Mouse (Mus musculus): ENCODE measurements around the gene Dennd1b. TPM values are rescaled to one million over a fixed set of nuclear protein-coding genes. Genes with fewer than 3 reads are reported as not detected.

The Dennd1b gene
- polyA plus RNA-seq, 1 experiment = 13.2 TPM

- no peak overlapping the region for H3K27ac ChIP-seq (ENCODE audit: insufficient read depth, low read length)
- DNase-seq (ENCODE audit: low read depth in 1 of 2, low spot score in 2 of 2) = no peak
- no peaks in the 10 kb centered on the region for H3K27me3 ChIP-seq (ENCODE audit: control insufficient read depth, insufficient read depth, low read length)
- peaks cover 22% of the 10 kb centered on the region for H3K4me1 ChIP-seq (ENCODE audit: control insufficient read depth, insufficient read depth, insufficient read length)
- no peak for TF ChIP-seq POLR2A (IDR thresholded peaks at IDR 0.05; ENCODE audit: low read depth, low read length)
- TF ChIP-seq CTCF (IDR thresholded peaks at IDR 0.05; ENCODE audit: extremely low read depth, insufficient read depth, insufficient read length, insufficient replicate concordance) = no peak
- WGBS = 83% methylated on average over 4 of the region's 4 CpGs
- no peak overlapping the region for H3K4me3 ChIP-seq (ENCODE audit: extremely low read depth, insufficient read depth, insufficient read length)
- no peaks in the 10 kb centered on the region for H3K36me3 ChIP-seq (ENCODE audit: control insufficient read depth, insufficient read depth, low read length)
These were observed 6.8 kb downstream of the Dennd1b start for GRCm38 (mm10) chr1:138970053-138970452.

DNA sequence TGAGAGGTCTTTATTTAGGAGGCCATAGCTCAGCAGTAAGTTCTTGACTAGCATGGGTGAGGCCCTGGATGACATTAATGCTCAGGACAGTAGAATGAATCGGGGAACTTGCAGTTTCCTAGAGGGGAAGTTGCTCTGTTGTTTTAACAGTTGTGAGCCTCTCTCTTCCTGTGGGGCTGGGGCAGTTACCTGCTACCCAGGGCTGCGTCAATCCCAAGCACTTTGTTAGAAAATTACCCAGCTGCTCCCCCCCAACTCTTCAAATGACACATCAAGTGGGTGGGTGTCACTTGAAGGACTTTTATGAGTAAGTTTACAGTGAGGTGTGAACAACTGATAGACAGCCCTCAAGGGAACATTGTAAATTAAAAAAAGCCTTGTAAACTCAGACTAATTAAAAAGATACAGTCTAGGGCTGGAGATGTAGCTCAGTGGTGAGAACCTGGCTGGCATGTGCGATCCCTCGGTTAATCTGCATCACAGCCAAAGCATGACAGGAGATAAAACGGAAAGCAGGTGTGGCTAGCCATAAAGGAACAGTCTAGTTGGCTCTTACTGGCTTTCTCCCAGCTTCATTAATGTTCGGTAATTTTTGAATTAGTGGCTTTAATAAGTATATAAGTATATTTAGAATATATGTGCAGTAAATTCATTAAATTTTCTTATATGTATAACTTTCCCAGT lies 10.4 kb downstream of the Dennd1b start:
- 36% methylated on average over 6 of the region's 6 CpGs for WGBS
- no peaks in the 10 kb centered on the region for H3K36me3 ChIP-seq (ENCODE audit: control insufficient read depth, insufficient read depth, low read length)
- TF ChIP-seq POLR2A (IDR thresholded peaks at IDR 0.05; ENCODE audit: low read depth, low read length) (no peak), CTCF (IDR thresholded peaks at IDR 0.05; ENCODE audit: extremely low read depth, insufficient read depth, insufficient read length, insufficient replicate concordance) (no peak)
- H3K4me1 ChIP-seq (ENCODE audit: control insufficient read depth, insufficient read depth, insufficient read length) = peaks cover 28% of the 10 kb centered on the region
- peak in 1 of 2 experiments; percentile 26 for DNase-seq (ENCODE audit: low read depth in 1 of 2, low spot score in 2 of 2)
- H3K27ac ChIP-seq (ENCODE audit: insufficient read depth, low read length) = peak overlapping the region; percentile 17; the same call in 1 of the 2 replicates
- no peak overlapping the region for H3K4me3 ChIP-seq (ENCODE audit: extremely low read depth, insufficient read depth, insufficient read length)
- H3K27me3 ChIP-seq (ENCODE audit: control insufficient read depth, insufficient read depth, low read length) = no peaks in the 10 kb centered on the region

GRCm38 (mm10) chr1:138974836-138975235 lies 11.6 kb downstream of the Dennd1b start:
- H3K27ac ChIP-seq (ENCODE audit: insufficient read depth, low read length) = no peak overlapping the region
- TF ChIP-seq CTCF (IDR thresholded peaks at IDR 0.05; ENCODE audit: extremely low read depth, insufficient read depth, insufficient read length, insufficient replicate concordance) (no peak), POLR2A (IDR thresholded peaks at IDR 0.05; ENCODE audit: low read depth, low read length) (no peak)

DNA sequence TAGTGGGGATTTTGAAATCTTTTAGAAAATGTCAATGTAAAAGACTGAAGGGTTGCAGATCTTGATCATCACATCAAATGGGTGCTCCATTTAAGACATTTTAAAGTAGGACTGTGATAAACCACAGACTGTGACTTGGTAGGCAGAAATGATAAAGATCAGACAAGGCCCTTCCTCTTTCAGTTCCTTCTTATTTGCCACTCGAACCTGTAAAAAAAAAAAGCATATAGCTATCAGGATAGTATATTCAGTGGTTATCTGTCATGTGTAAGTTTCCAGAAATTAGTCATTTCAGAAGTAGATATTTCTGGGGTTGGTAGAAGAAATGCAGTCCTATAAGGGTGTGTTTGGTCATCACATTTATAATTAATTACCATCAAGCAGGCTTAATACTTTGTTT lies 12.7 kb downstream of the Dennd1b start:
- no peaks in the 10 kb centered on the region for H3K36me3 ChIP-seq (ENCODE audit: control insufficient read depth, insufficient read depth, low read length)
- H3K27me3 ChIP-seq (ENCODE audit: control insufficient read depth, insufficient read depth, low read length) = no peaks in the 10 kb centered on the region
- TF ChIP-seq CTCF (IDR thresholded peaks at IDR 0.05; ENCODE audit: extremely low read depth, insufficient read depth, insufficient read length, insufficient replicate concordance) = no peak
- no peak for TF ChIP-seq POLR2A (IDR thresholded peaks at IDR 0.05; ENCODE audit: low read depth, low read length)
- DNase-seq (ENCODE audit: low read depth in 1 of 2, low spot score in 2 of 2) = peak in 1 of 2 experiments; percentile 43
- H3K27ac ChIP-seq (ENCODE audit: insufficient read depth, low read length) = no peak overlapping the region
- peaks cover 28% of the 10 kb centered on the region for H3K4me1 ChIP-seq (ENCODE audit: control insufficient read depth, insufficient read depth, insufficient read length)
- no peak overlapping the region for H3K4me3 ChIP-seq (ENCODE audit: extremely low read depth, insufficient read depth, insufficient read length)
- 2% methylated on average over 1 of the region's 1 CpGs for WGBS

More at GRCm38 (mm10) chr1:138974836-138975235, 11.6 kb downstream of the Dennd1b start:
- Histone ChIP-seq H3K36me3 (ENCODE audit: control insufficient read depth, insufficient read depth, low read length) (no peaks in the 10 kb centered on the region), H3K27me3 (ENCODE audit: control insufficient read depth, insufficient read depth, low read length) (no peaks in the 10 kb centered on the region), H3K4me3 (ENCODE audit: extremely low read depth, insufficient read depth, insufficient read length) (no peak overlapping the region), H3K4me1 (ENCODE audit: control insufficient read depth, insufficient read depth, insufficient read length) (peaks cover 28% of the 10 kb centered on the region)
- no peak for DNase-seq (ENCODE audit: low read depth in 1 of 2, low spot score in 2 of 2)
- WGBS = 90% methylated on average over 8 of the region's 8 CpGs

DNA sequence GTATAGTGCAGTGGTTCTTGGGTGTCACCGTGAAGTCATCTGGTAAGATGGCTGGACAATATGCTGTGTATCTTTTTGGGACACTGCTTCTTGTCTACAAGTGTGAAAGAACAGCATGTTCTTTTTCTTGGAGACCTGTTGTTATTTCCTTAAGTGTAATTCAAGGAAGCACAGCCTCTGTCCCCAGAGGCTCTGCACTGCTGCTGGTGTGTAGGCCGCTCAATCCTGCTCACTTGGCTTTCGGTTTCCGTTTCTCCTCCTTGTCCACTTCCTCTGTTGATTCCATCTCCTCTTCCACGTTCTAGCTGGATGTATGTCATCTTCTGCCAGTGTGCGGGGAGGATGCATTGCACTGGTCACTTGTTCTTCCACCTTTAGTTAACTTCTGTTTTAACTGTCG lies 19.0 kb downstream of the Dennd1b start:
- no peak for DNase-seq (ENCODE audit: low read depth in 1 of 2, low spot score in 2 of 2)
- WGBS = 55% methylated on average over 7 of the region's 7 CpGs
- Histone ChIP-seq H3K4me3 (ENCODE audit: extremely low read depth, insufficient read depth, insufficient read length) (no peak overlapping the region), H3K27me3 (ENCODE audit: control insufficient read depth, insufficient read depth, low read length) (no peaks in the 10 kb centered on the region), H3K4me1 (ENCODE audit: control insufficient read depth, insufficient read depth, insufficient read length) (peaks cover 4% of the 10 kb centered on the region), H3K36me3 (ENCODE audit: control insufficient read depth, insufficient read depth, low read length) (no peaks in the 10 kb centered on the region), H3K27ac (ENCODE audit: insufficient read depth, low read length) (no peak overlapping the region; the same call in 1 of the 2 replicates)
- TF ChIP-seq POLR2A (IDR thresholded peaks at IDR 0.05; ENCODE audit: low read depth, low read length) = no peak
- no peak for TF ChIP-seq CTCF (IDR thresholded peaks at IDR 0.05; ENCODE audit: extremely low read depth, insufficient read depth, insufficient read length, insufficient replicate concordance)

- 78% methylated on average over 5 of the region's 5 CpGs for WGBS
- H3K36me3 ChIP-seq (ENCODE audit: control insufficient read depth, insufficient read depth, low read length) = no peaks in the 10 kb centered on the region
- no peak overlapping the region for H3K4me3 ChIP-seq (ENCODE audit: extremely low read depth, insufficient read depth, insufficient read length)
- H3K27ac ChIP-seq (ENCODE audit: insufficient read depth, low read length) = no peak overlapping the region
- H3K27me3 ChIP-seq (ENCODE audit: control insufficient read depth, insufficient read depth, low read length) = no peaks in the 10 kb centered on the region
- DNase-seq (ENCODE audit: low read depth in 1 of 2, low spot score in 2 of 2) = no peak
- H3K4me1 ChIP-seq (ENCODE audit: control insufficient read depth, insufficient read depth, insufficient read length) = peaks cover 3% of the 10 kb centered on the region; the same call in 1 of the 2 replicates
- TF ChIP-seq POLR2A (IDR thresholded peaks at IDR 0.05; ENCODE audit: low read depth, low read length) = no peak
- no peak for TF ChIP-seq CTCF (IDR thresholded peaks at IDR 0.05; ENCODE audit: extremely low read depth, insufficient read depth, insufficient read length, insufficient replicate concordance)
These were observed 19.4 kb downstream of the Dennd1b start for GRCm38 (mm10) chr1:138982611-138983010.

GRCm38 (mm10) chr1:138983064-138983463 lies 19.8 kb downstream of the Dennd1b start:
- Histone ChIP-seq H3K4me3 (ENCODE audit: extremely low read depth, insufficient read depth, insufficient read length) (no peak overlapping the region), H3K4me1 (ENCODE audit: control insufficient read depth, insufficient read depth, insufficient read length) (no peaks in the 10 kb centered on the region; the same call in 1 of the 2 replicates), H3K27ac (ENCODE audit: insufficient read depth, low read length) (no peak overlapping the region), H3K27me3 (ENCODE audit: control insufficient read depth, insufficient read depth, low read length) (no peaks in the 10 kb centered on the region), H3K36me3 (ENCODE audit: control insufficient read depth, insufficient read depth, low read length) (no peaks in the 10 kb centered on the region)
- no peak for DNase-seq (ENCODE audit: low read depth in 1 of 2, low spot score in 2 of 2)
- TF ChIP-seq POLR2A (IDR thresholded peaks at IDR 0.05; ENCODE audit: low read depth, low read length) = no peak
- TF ChIP-seq CTCF (IDR thresholded peaks at IDR 0.05; ENCODE audit: extremely low read depth, insufficient read depth, insufficient read length, insufficient replicate concordance) = no peak
- 72% methylated on average over 2 of the region's 2 CpGs for WGBS
